Mouse (Mus musculus): ENCODE results near the gene Nf1. TPM values are rescaled to one million over a fixed set of nuclear protein-coding genes. Genes with fewer than 3 reads are reported as not detected.

Nf1 gene
- polyA plus RNA-seq, 1 experiment from 2014 or later: 8.8 TPM

- H3K9ac ChIP-seq (ENCODE audit: low read depth, low read length): no peak overlapping the region
- DNase-seq (ENCODE audit: low spot score) (no peak), ATAC-seq (ENCODE audit: low read depth) (no peak)
- 91% methylated on average over 5 of the region's 5 CpGs for WGBS
- H3K4me3 ChIP-seq (ENCODE audit: low read depth, low read length): no peak overlapping the region
- 0 out of 2 replicates have a peak, but pooled peaks cover 6% of the 10 kb centered on the region for H3K4me1 ChIP-seq (ENCODE audit: control insufficient read depth, insufficient read depth, low read length)
- H3K4me2 ChIP-seq (ENCODE audit: low read depth, low read length): no peak overlapping the region
- no peaks in the 10 kb centered on the region; the same call in 1 of the 2 replicates for H3K36me3 ChIP-seq (ENCODE audit: control insufficient read depth, insufficient read depth, low read length)
- no peaks in the 10 kb centered on the region for H3K27me3 ChIP-seq (replicated peaks; ENCODE audit: control insufficient read depth, insufficient read depth, low read length)
- no peak overlapping the region for H3K27ac ChIP-seq (replicated peaks; ENCODE audit: low read depth, low read length)
- H3K9me3 ChIP-seq (ENCODE audit: control insufficient read depth, low read length): no peaks in the 10 kb centered on the region
Observed at GRCm38 (mm10) chr11:79336722-79337267, 2.7 kb upstream of the Nf1 start.

DNA sequence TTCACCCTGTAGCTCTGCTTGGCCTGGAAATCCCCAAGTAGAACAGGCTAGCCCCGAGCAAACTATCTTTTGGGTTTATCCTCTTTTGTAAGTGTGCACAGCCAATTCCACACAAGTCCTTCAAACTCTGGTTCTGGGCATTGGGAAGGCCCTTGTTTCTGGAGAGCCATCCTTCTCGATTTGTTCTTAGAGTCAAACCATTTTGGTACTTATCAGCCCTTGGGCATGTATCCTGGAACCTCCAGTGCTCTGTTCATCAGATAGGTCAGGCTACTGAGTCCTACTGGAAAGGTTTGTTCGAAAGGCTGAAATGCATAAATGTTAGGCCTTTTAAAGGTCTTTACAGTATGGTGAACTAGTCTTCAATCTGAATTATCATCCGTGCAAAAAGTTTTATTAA is 872 bp upstream of the Nf1 start:
- Histone ChIP-seq H3K4me1 (ENCODE audit: control insufficient read depth, insufficient read depth, low read length) (0 out of 2 replicates have a peak, but pooled peaks cover 6% of the 10 kb centered on the region), H3K27ac (replicated peaks; ENCODE audit: low read depth, low read length) (peak overlapping the region; percentile 88)
- ATAC-seq (ENCODE audit: low read depth): no peak

DNA sequence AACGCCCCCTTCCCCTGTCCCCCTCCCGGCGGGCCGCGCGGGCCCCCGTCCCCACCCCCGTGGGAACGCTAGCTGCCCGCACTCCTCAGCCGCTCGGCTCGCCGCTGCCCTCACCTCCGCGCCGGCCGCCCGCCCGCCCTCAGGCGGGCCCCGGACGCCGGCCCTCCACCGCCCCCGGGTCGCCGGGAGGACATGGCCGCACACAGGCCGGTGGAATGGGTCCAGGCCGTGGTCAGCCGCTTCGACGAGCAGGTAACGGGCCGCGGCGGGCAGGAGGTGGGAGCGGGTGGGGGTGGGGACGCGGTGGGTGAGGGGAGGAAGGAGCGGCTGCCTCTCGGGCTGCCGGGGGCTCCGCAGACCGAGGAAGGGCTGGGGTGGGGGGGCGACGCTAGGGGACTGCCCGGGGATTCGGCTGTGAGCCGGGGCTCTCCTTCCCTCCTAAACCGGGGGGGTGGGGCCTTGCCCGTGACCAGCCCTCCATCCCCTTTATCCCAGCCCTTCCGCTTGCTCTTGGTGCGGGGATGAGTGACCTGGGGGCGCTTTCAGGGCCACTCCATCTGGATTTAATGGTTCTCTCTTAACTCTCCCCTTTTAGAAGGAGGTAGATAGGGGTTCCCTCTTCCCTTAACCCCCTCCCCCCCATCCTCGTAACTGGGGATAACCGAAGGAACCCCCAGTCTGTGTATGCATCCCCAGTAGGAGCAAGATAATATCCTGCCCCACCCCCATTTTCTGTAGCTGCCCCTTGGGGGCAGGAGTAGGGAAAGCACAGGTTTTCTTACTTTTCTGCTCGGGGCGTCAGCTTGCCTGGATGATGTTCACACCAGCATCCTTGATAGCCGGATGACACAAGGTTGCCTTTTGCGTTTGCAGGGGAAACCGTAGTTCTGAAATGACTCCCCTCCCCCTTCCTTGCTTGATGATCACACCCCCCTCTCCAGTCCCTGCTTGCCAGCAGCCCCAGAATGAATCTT is 602 bp downstream of the Nf1 start:
- DNase-seq (ENCODE audit: low spot score) (peak; percentile 64), ATAC-seq (ENCODE audit: low read depth) (peak; percentile 68)
- peak overlapping the region; percentile 88 for H3K27ac ChIP-seq (replicated peaks; ENCODE audit: low read depth, low read length)
- H3K4me1 ChIP-seq (ENCODE audit: control insufficient read depth, insufficient read depth, low read length): 0 out of 2 replicates have a peak, but pooled peaks cover 6% of the 10 kb centered on the region
- peaks cover 6% of the 10 kb centered on the region; the same call in 1 of the 2 replicates for H3K36me3 ChIP-seq (ENCODE audit: control insufficient read depth, insufficient read depth, low read length)
- H3K27me3 ChIP-seq (replicated peaks; ENCODE audit: control insufficient read depth, insufficient read depth, low read length): no peaks in the 10 kb centered on the region
- WGBS: 1% methylated on average over 14 of the region's 63 CpGs
- peak overlapping the region; percentile 72 for H3K4me2 ChIP-seq (ENCODE audit: low read depth, low read length)
- peak overlapping the region; percentile 96 for H3K4me3 ChIP-seq (ENCODE audit: low read depth, low read length)
- peak overlapping the region; percentile 97 for H3K9ac ChIP-seq (ENCODE audit: low read depth, low read length)
- no peaks in the 10 kb centered on the region for H3K9me3 ChIP-seq (ENCODE audit: control insufficient read depth, low read length)

More for the DNA sequence above, 872 bp upstream of the Nf1 start:
- no peak for DNase-seq (ENCODE audit: low spot score)
- Histone ChIP-seq H3K9ac (ENCODE audit: low read depth, low read length) (peak overlapping the region; percentile 97), H3K4me2 (ENCODE audit: low read depth, low read length) (peak overlapping the region; percentile 68), H3K27me3 (replicated peaks; ENCODE audit: control insufficient read depth, insufficient read depth, low read length) (no peaks in the 10 kb centered on the region), H3K36me3 (ENCODE audit: control insufficient read depth, insufficient read depth, low read length) (no peaks in the 10 kb centered on the region; the same call in 1 of the 2 replicates), H3K9me3 (ENCODE audit: control insufficient read depth, low read length) (no peaks in the 10 kb centered on the region), H3K4me3 (ENCODE audit: low read depth, low read length) (peak overlapping the region; percentile 96)
- WGBS: 43% methylated on average over 4 of the region's 4 CpGs

DNA sequence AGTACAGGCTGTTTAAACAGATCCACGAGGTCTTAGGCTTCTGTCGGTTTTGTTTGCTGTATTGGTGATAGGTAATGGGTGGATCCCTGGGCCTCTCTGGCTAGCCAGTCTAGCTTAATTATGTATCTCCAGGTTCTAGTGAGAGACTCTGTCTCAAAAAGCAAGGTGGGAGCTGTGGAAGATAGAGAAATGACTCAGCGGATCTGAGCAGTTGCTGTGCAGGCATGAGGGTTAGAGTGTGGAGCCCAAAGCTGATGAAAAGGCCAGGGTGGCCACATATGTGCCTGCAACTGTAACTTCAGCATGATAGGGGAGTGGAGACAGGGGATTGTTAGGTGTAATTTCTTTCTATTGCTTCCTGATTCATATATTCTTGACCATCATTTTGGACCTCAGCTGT is 17.5 kb downstream of the Nf1 start:
- DNase-seq (ENCODE audit: low spot score): no peak
- Histone ChIP-seq H3K36me3 (ENCODE audit: control insufficient read depth, insufficient read depth, low read length) (no peaks in the 10 kb centered on the region), H3K9ac (ENCODE audit: low read depth, low read length) (no peak overlapping the region), H3K27me3 (replicated peaks; ENCODE audit: control insufficient read depth, insufficient read depth, low read length) (no peaks in the 10 kb centered on the region), H3K9me3 (ENCODE audit: control insufficient read depth, low read length) (no peaks in the 10 kb centered on the region), H3K27ac (replicated peaks; ENCODE audit: low read depth, low read length) (no peak overlapping the region), H3K4me1 (ENCODE audit: control insufficient read depth, insufficient read depth, low read length) (no peaks in the 10 kb centered on the region), H3K4me3 (ENCODE audit: low read depth, low read length) (no peak overlapping the region), H3K4me2 (ENCODE audit: low read depth, low read length) (no peak overlapping the region)
- 85% methylated on average over 3 of the region's 3 CpGs for WGBS
- no peak for ATAC-seq (ENCODE audit: low read depth)

DNA sequence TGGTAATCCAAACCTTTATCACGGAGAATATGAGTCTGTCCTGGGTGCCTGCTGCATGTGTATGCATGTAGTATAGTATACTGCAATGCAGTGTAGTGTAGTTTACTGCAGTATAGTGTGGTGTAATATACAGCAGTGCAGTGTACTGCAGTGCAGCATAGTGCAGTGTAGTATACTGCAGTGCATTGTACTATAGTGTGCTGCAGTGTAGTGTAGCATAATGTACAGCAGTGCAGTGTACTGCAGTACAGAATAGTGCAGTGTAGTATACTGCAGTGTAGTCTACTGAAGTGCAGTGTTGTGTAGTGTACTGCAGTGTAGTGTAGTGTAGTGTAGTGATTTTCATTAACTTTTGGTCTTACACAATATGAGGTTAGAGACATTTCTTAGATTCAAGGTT is 17.9 kb downstream of the Nf1 start:
- Histone ChIP-seq H3K27ac (replicated peaks; ENCODE audit: low read depth, low read length) (no peak overlapping the region), H3K9me3 (ENCODE audit: control insufficient read depth, low read length) (no peaks in the 10 kb centered on the region), H3K4me3 (ENCODE audit: low read depth, low read length) (no peak overlapping the region), H3K27me3 (replicated peaks; ENCODE audit: control insufficient read depth, insufficient read depth, low read length) (no peaks in the 10 kb centered on the region), H3K9ac (ENCODE audit: low read depth, low read length) (no peak overlapping the region), H3K4me1 (ENCODE audit: control insufficient read depth, insufficient read depth, low read length) (no peaks in the 10 kb centered on the region), H3K4me2 (ENCODE audit: low read depth, low read length) (no peak overlapping the region), H3K36me3 (ENCODE audit: control insufficient read depth, insufficient read depth, low read length) (no peaks in the 10 kb centered on the region)
- DNase-seq (ENCODE audit: low spot score) (no peak), ATAC-seq (ENCODE audit: low read depth) (no peak)
- 97% methylated on average over 1 of the region's 1 CpGs for WGBS

GRCm38 (mm10) chr11:79364956-79365355 is 25.5 kb downstream of the Nf1 start:
- H3K27ac ChIP-seq (replicated peaks; ENCODE audit: low read depth, low read length): no peak overlapping the region
- H3K4me2 ChIP-seq (ENCODE audit: low read depth, low read length): no peak overlapping the region
- no peaks in the 10 kb centered on the region for H3K27me3 ChIP-seq (replicated peaks; ENCODE audit: control insufficient read depth, insufficient read depth, low read length)
- DNase-seq (ENCODE audit: low spot score) (no peak), ATAC-seq (ENCODE audit: low read depth) (no peak)
- no peaks in the 10 kb centered on the region for H3K9me3 ChIP-seq (ENCODE audit: control insufficient read depth, low read length)
- no peak overlapping the region for H3K9ac ChIP-seq (ENCODE audit: low read depth, low read length)
- WGBS: 86% methylated on average over 3 of the region's 3 CpGs
- no peak overlapping the region for H3K4me3 ChIP-seq (ENCODE audit: low read depth, low read length)
- 0 out of 2 replicates have a peak, but pooled peaks cover 4% of the 10 kb centered on the region for H3K4me1 ChIP-seq (ENCODE audit: control insufficient read depth, insufficient read depth, low read length)
- peaks cover 5% of the 10 kb centered on the region; the same call in 1 of the 2 replicates for H3K36me3 ChIP-seq (ENCODE audit: control insufficient read depth, insufficient read depth, low read length)

GRCm38 (mm10) chr11:79366284-79366683 is 26.8 kb downstream of the Nf1 start:
- WGBS: 46% methylated on average over 8 of the region's 8 CpGs
- Histone ChIP-seq H3K4me2 (ENCODE audit: low read depth, low read length) (no peak overlapping the region), H3K4me1 (ENCODE audit: control insufficient read depth, insufficient read depth, low read length) (0 out of 2 replicates have a peak, but pooled peaks cover 4% of the 10 kb centered on the region), H3K27ac (replicated peaks; ENCODE audit: low read depth, low read length) (no peak overlapping the region), H3K9me3 (ENCODE audit: control insufficient read depth, low read length) (no peaks in the 10 kb centered on the region), H3K36me3 (ENCODE audit: control insufficient read depth, insufficient read depth, low read length) (peaks cover 5% of the 10 kb centered on the region; the same call in 1 of the 2 replicates), H3K4me3 (ENCODE audit: low read depth, low read length) (no peak overlapping the region), H3K9ac (ENCODE audit: low read depth, low read length) (no peak overlapping the region), H3K27me3 (replicated peaks; ENCODE audit: control insufficient read depth, insufficient read depth, low read length) (no peaks in the 10 kb centered on the region)
- DNase-seq (ENCODE audit: low spot score) (no peak), ATAC-seq (ENCODE audit: low read depth) (no peak)

GRCm38 (mm10) chr11:79373031-79373430 is 33.5 kb downstream of the Nf1 start:
- Histone ChIP-seq H3K27me3 (replicated peaks; ENCODE audit: control insufficient read depth, insufficient read depth, low read length) (no peaks in the 10 kb centered on the region), H3K4me1 (ENCODE audit: control insufficient read depth, insufficient read depth, low read length) (no peaks in the 10 kb centered on the region), H3K36me3 (ENCODE audit: control insufficient read depth, insufficient read depth, low read length) (no peaks in the 10 kb centered on the region), H3K9me3 (ENCODE audit: control insufficient read depth, low read length) (no peaks in the 10 kb centered on the region), H3K4me3 (ENCODE audit: low read depth, low read length) (no peak overlapping the region), H3K9ac (ENCODE audit: low read depth, low read length) (no peak overlapping the region), H3K27ac (replicated peaks; ENCODE audit: low read depth, low read length) (no peak overlapping the region), H3K4me2 (ENCODE audit: low read depth, low read length) (no peak overlapping the region)
- DNase-seq (ENCODE audit: low spot score) (no peak), ATAC-seq (ENCODE audit: low read depth) (no peak)
- WGBS: 95% methylated on average over 4 of the region's 4 CpGs

Measured in embryonic facial prominence, embryonic 14.5 days (tissue).